In the genomic region with DNA sequence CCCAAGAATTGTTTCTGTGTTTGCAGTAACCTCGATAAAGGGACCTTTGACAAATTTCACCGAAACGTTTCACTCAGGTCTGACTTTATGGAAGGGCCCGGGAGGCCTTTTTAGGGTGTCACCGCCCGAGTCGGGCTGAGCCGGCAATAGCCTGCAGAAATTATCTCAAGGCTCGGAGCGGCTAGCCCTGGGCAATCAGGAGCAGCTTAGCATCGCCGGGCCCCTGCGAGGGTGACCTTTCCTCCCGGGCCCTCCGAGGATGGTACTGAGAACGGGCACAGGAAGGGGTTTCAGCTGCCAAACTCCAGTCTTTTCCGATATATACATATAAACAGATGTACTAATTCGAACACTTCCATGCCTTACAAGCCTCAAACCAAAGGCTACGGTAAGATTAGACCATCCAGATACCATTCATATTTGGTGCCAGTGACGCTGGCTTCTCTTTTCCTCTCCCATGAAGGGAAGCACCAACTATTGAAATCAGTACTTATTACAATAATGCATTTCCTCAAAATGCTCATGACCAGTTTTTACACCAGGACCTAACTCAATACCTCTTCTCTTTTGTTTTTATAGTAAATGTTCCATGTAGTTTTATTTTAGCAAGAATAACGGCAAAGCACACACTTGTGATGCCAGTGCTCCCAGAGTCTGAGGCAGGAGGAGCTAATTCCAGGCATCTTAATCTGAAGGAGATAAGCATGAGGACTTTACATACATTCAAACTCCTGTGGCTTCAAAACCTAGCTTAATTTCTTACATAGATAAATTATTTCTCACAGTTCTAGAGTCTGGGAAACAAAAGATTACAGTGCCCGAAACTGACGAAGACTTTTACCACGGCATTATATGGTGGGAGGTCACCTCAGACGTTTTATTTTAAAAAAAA, we compare ENCODE assay signal across 8 mouse cellular contexts. TPM values are rescaled to one million over a fixed set of nuclear protein-coding genes. Genes with fewer than 3 reads are reported as not detected.
DNase-seq lines count a peak whose midpoint lies in the region; ATAC-seq and TF ChIP-seq lines count a peak whose summit lies in the region.

No protein-coding gene starts in this region.

- no peaks in the 10 kb centered on the region for H3K27me3 ChIP-seq in lung, embryonic 14.5 days (ENCODE audit: insufficient read depth, low read length)
- H3K27me3 ChIP-seq in hindbrain, postnatal 0 days (ENCODE audit: insufficient read depth, low read length), result no peaks in the 10 kb centered on the region
- H3K27me3 ChIP-seq in lung, embryonic 15.5 days, result no peaks in the 10 kb centered on the region

- no peaks in the 10 kb centered on the region for H3K4me1 ChIP-seq in lung, embryonic 14.5 days (ENCODE audit: insufficient read depth)
- peaks cover 8% of the 10 kb centered on the region; the same call in 1 of the 2 replicates for H3K4me1 ChIP-seq in hindbrain, postnatal 0 days (ENCODE audit: insufficient read depth, low read length)
- peaks cover 15% of the 10 kb centered on the region for H3K4me1 ChIP-seq in lung, embryonic 15.5 days

- peak overlapping the region; percentile 93 for H3K27ac ChIP-seq in lung, embryonic 14.5 days (ENCODE audit: low read depth)
- H3K27ac ChIP-seq in hindbrain, postnatal 0 days, result peak overlapping the region; percentile 88
- H3K27ac ChIP-seq in lung, embryonic 15.5 days, result peak overlapping the region; percentile 79

- H3K9me3 ChIP-seq in lung, embryonic 14.5 days (ENCODE audit: low read depth, low read length), result no peaks in the 10 kb centered on the region
- H3K9me3 ChIP-seq in hindbrain, postnatal 0 days (ENCODE audit: low read length), result no peaks in the 10 kb centered on the region
- H3K9me3 ChIP-seq in lung, embryonic 15.5 days, result no peaks in the 10 kb centered on the region

- H3K9ac ChIP-seq in lung, embryonic 14.5 days, result peak overlapping the region; percentile 84
- H3K9ac ChIP-seq in hindbrain, postnatal 0 days (replicated peaks; ENCODE audit: low read length), result peak overlapping the region; percentile 72
- peak overlapping the region; percentile 71 for H3K9ac ChIP-seq in lung, embryonic 15.5 days

- H3K4me3 ChIP-seq in lung, embryonic 14.5 days (ENCODE audit: low read depth, low read length), result peak overlapping the region; percentile 96
- peak overlapping the region; percentile 53 for H3K4me3 ChIP-seq in hindbrain, postnatal 0 days (ENCODE audit: low read length)
- peak overlapping the region; percentile 80 for H3K4me3 ChIP-seq in lung, embryonic 15.5 days

- peak; percentile 9; the same call in 1 of the 2 replicates for ATAC-seq in lung, embryonic 14.5 days (ENCODE audit: insufficient read depth)
- ATAC-seq in hindbrain, postnatal 0 days, result peak; percentile 13
- ATAC-seq in lung, embryonic 15.5 days (ENCODE audit: borderline replicate concordance, extremely low read depth, low FRiP score, low TSS enrichment), result peak; percentile 7; the same call in 1 of the 2 replicates

- H3K4me2 ChIP-seq in lung, embryonic 14.5 days, result peak overlapping the region; percentile 81
- H3K4me2 ChIP-seq in hindbrain, postnatal 0 days (ENCODE audit: low read depth, low read length), result peak overlapping the region; percentile 75
- peak overlapping the region; percentile 67 for H3K4me2 ChIP-seq in lung, embryonic 15.5 days

- TF ChIP-seq CTCF in lung, embryonic 14.5 days (IDR thresholded peaks at IDR 0.05; ENCODE audit: low read depth), result no peak
- TF ChIP-seq CTCF in hindbrain, postnatal 0 days (IDR thresholded peaks at IDR 0.05; ENCODE audit: low read depth), result no peak

- no peak for DNase-seq in lung, embryonic 14.5 days
- DNase-seq in lung, postnatal 36 days, result no peak
- DNase-seq in c-Kit-positive CD71-positive TER-119-positive erythroid progenitor cells, embryonic 14.5 days (ENCODE audit: low spot score), result peak; percentile 45
- peak; percentile 11 to 28 for DNase-seq in frontal cortex, adult 2 months (ENCODE audit: extremely low spot score in 1 of 2, low spot score in 1 of 2)
- DNase-seq in hindbrain, postnatal 0 days (ENCODE audit: low spot score), result no peak
- DNase-seq in right cerebral cortex, postnatal 25 days, result peak; percentile 60
- no peak for DNase-seq in B cell, adult 2 months

- H3K36me3 ChIP-seq in lung, embryonic 14.5 days (ENCODE audit: insufficient read depth), result peaks cover 19% of the 10 kb centered on the region
- H3K36me3 ChIP-seq in hindbrain, postnatal 0 days (ENCODE audit: insufficient read depth, low read length), result peaks cover 5% of the 10 kb centered on the region; the same call in 1 of the 2 replicates
- H3K36me3 ChIP-seq in lung, embryonic 15.5 days, result peaks cover 11% of the 10 kb centered on the region

- WGBS in lung, embryonic 14.5 days, result 12% methylated on average over 25 of the region's 25 CpGs
- 14% methylated on average over 25 of the region's 25 CpGs for WGBS in hindbrain, postnatal 0 days
- WGBS in lung, embryonic 15.5 days, result 12% methylated on average over 25 of the region's 25 CpGs

RNA-seq across cellular contexts. Expression of gene Stt3a, which starts 0.9 kb away (rescaled TPM):
- 243 and 260 TPM in 2 replicates for polyA plus RNA-seq in lung, embryonic 14.5 days (2014; fragmentation: Nextera tagmentation; extraction: Ambion mirVana)
- polyA plus RNA-seq in frontal cortex, adult 2 months (2012; rRNA removed), result 38.5 and 45.8 TPM in 2 replicates
- 67.4 and 80.1 TPM in 2 replicates for total RNA-seq in hindbrain, postnatal 0 days (2014; rRNA removed)
- 74.1 and 81.1 TPM in 2 replicates for polyA plus RNA-seq in hindbrain, postnatal 0 days (2015; fragmentation: Nextera tagmentation; extraction: Ambion mirVana)
- 280 and 282 TPM in 2 replicates for polyA plus RNA-seq in lung, embryonic 15.5 days (2015; fragmentation: Nextera tagmentation; extraction: Ambion mirVana)

RNA-seq across cellular contexts. Expression of gene Ei24, which starts 28.8 kb away (rescaled TPM):
- polyA plus RNA-seq in lung, embryonic 14.5 days (2014; fragmentation: Nextera tagmentation; extraction: Ambion mirVana), result 56.0 and 60.3 TPM in 2 replicates
- polyA plus RNA-seq in frontal cortex, adult 2 months (2012; rRNA removed), result 128 and 130 TPM in 2 replicates
- 85.0 and 93.2 TPM in 2 replicates for total RNA-seq in hindbrain, postnatal 0 days (2014; rRNA removed)
- polyA plus RNA-seq in hindbrain, postnatal 0 days (2015; fragmentation: Nextera tagmentation; extraction: Ambion mirVana), result 105 and 107 TPM in 2 replicates
- polyA plus RNA-seq in lung, embryonic 15.5 days (2015; fragmentation: Nextera tagmentation; extraction: Ambion mirVana), result 102 and 106 TPM in 2 replicates

RNA-seq across cellular contexts. Expression of gene Chek1, which starts 41.5 kb away (rescaled TPM):
- polyA plus RNA-seq in lung, embryonic 14.5 days (2014; fragmentation: Nextera tagmentation; extraction: Ambion mirVana), result 44.4 and 45.1 TPM in 2 replicates
- 1.4 and 1.7 TPM in 2 replicates for polyA plus RNA-seq in frontal cortex, adult 2 months (2012; rRNA removed)
- 4.3 and 5.2 TPM in 2 replicates for total RNA-seq in hindbrain, postnatal 0 days (2014; rRNA removed)
- 5.1 and 5.8 TPM in 2 replicates for polyA plus RNA-seq in hindbrain, postnatal 0 days (2015; fragmentation: Nextera tagmentation; extraction: Ambion mirVana)
- 36.3 and 36.8 TPM in 2 replicates for polyA plus RNA-seq in lung, embryonic 15.5 days (2015; fragmentation: Nextera tagmentation; extraction: Ambion mirVana)

RNA-seq across cellular contexts. Expression of gene Fez1, which starts 53.3 kb away (rescaled TPM):
- polyA plus RNA-seq in lung, embryonic 14.5 days (2014; fragmentation: Nextera tagmentation; extraction: Ambion mirVana), result 3.3 and 3.4 TPM in 2 replicates
- polyA plus RNA-seq in frontal cortex, adult 2 months (2012; rRNA removed), result 315 and 327 TPM in 2 replicates
- 237 and 300 TPM in 2 replicates for total RNA-seq in hindbrain, postnatal 0 days (2014; rRNA removed)
- 464 and 483 TPM in 2 replicates for polyA plus RNA-seq in hindbrain, postnatal 0 days (2015; fragmentation: Nextera tagmentation; extraction: Ambion mirVana)
- 3.1 and 3.8 TPM in 2 replicates for polyA plus RNA-seq in lung, embryonic 15.5 days (2015; fragmentation: Nextera tagmentation; extraction: Ambion mirVana)

Comparison
In these comparisons a context has a peak if more than half of its experiments do, and no peak if none do; other contexts are left out.
1. DNase-seq: peak in c-Kit-positive CD71-positive TER-119-positive erythroid progenitor cells, embryonic 14.5 days (single experiment), frontal cortex, adult 2 months (2 of 2) and right cerebral cortex, postnatal 25 days (single experiment); none in lung, embryonic 14.5 days (single experiment), lung, postnatal 36 days (single experiment), hindbrain, postnatal 0 days (single experiment) and B cell, adult 2 months (0 of 2).
2. Peak in every context shown above with its lines, with median percentiles within 50 percentile points of each other: ATAC-seq, H3K27ac ChIP-seq, H3K4me2 ChIP-seq, H3K4me3 ChIP-seq and H3K9ac ChIP-seq.